In genomic region chr16:92767423-92767822, GRCm38 (mm10) we compare ENCODE assay signal across 28 mouse cellular contexts. TPM values are rescaled to one million over a fixed set of nuclear protein-coding genes. Genes with fewer than 3 reads are reported as not detected.
A peak's percentile ranks its signal among the peaks of the same experiment; 100 is the strongest.
DNase-seq lines count a peak whose midpoint lies in the region; ATAC-seq and TF ChIP-seq lines count a peak whose summit lies in the region.
"Had no signal": no experiment of that assay in that cellular context is flagged by ENCODE, and none has a peak within 500 bp of the region (broad histone marks: within the 10 kb centered on the region; RNA-seq: fewer than 3 reads in every experiment).

No protein-coding gene starts in this region.

- peak; percentile 60 for ATAC-seq in inflammation-experienced regulatory T-cells, adult 6 months
- ATAC-seq: forebrain, embryonic 15.5 days; intestine, embryonic 15.5 days; lung, postnatal 0 days had no signal

- H3K36me3 ChIP-seq in CH12.LX (replicated peaks in 1 of 2; ENCODE audit: control insufficient read depth in 1 of 2, insufficient read depth in 1 of 2, low read length in 1 of 2): peaks cover 0 to 51% of the 10 kb centered on the region in 2 experiments
- H3K36me3 ChIP-seq: forebrain, embryonic 10.5 days; forebrain, embryonic 15.5 days; hindbrain, embryonic 10.5 days; hindbrain, embryonic 15.5 days; intestine, embryonic 15.5 days; limb, embryonic 10.5 days; limb, embryonic 15.5 days; neural tube, embryonic 15.5 days had no signal

- dilution Hi-C loops in CH12.LX (cut with MboI; ENCODE audit: extremely low pct_ligation_motif_present, extremely low pct_unique_long_range_greater_than_20kb, low sequenced_read_pairs): no loop called here

- TF ChIP-seq EP300 in CH12.LX (IDR thresholded peaks at IDR 0.05; ENCODE audit: low read length): peak; percentile 99

- no peak for TF ChIP-seq CTCF in CH12.LX (conservative IDR thresholded peaks at IDR 0.05 in 1 of 2, IDR thresholded peaks at IDR 0.05 in 1 of 2; ENCODE audit: low read depth in 2 of 2, low read length in 2 of 2)

- H3K4me1 ChIP-seq in CH12.LX (ENCODE audit: control insufficient read depth in 1 of 2, insufficient read depth in 2 of 2): peaks cover 8 to 24% of the 10 kb centered on the region in 2 experiments
- H3K4me1 ChIP-seq: hindbrain, embryonic 10.5 days; hindbrain, embryonic 15.5 days; intestine, embryonic 15.5 days; limb, embryonic 10.5 days had no signal

- TF ChIP-seq POLR2A in CH12.LX (IDR thresholded peaks at IDR 0.05; ENCODE audit: low read depth, low read length): no peak

- H3K79me2 ChIP-seq in CH12.LX (replicated peaks; ENCODE audit: control insufficient read depth, extremely low read depth, insufficient read depth, poor library complexity, severe bottlenecking): no peaks in the 10 kb centered on the region

- H3K9me3 ChIP-seq in CH12.LX (replicated peaks; ENCODE audit: low read length): peaks cover 14% of the 10 kb centered on the region
- H3K9me3 ChIP-seq: forebrain, embryonic 10.5 days; forebrain, embryonic 15.5 days; hindbrain, embryonic 10.5 days; hindbrain, embryonic 15.5 days; intestine, embryonic 15.5 days; limb, embryonic 10.5 days; limb, embryonic 15.5 days; liver, embryonic 13.5 days; neural tube, embryonic 15.5 days had no signal

- no peak overlapping the region for H3K4me3 ChIP-seq in CH12.LX (replicated peaks in 1 of 3; ENCODE audit: low read depth in 2 of 3, low read length in 2 of 3, poor library complexity in 1 of 3)
- H3K4me3 ChIP-seq: forebrain, embryonic 10.5 days; forebrain, embryonic 15.5 days; hindbrain, embryonic 10.5 days; hindbrain, embryonic 15.5 days; intestine, embryonic 15.5 days; limb, embryonic 10.5 days; limb, embryonic 15.5 days; liver, embryonic 13.5 days; neural tube, embryonic 15.5 days had no signal

- H3K9ac ChIP-seq in CH12.LX (ENCODE audit: insufficient read depth, low read depth): no peak overlapping the region
- H3K9ac ChIP-seq: forebrain, embryonic 15.5 days; hindbrain, embryonic 15.5 days; intestine, embryonic 15.5 days; limb, embryonic 15.5 days; liver, embryonic 13.5 days; neural tube, embryonic 15.5 days had no signal

- DNase-seq in CH12.LX (ENCODE audit: extremely low read depth): peak; percentile 81
- DNase-seq in thymus, postnatal 14 days: peak; percentile 66
- no peak for DNase-seq in lung, postnatal 25 days (ENCODE audit: low spot score)
- no peak for DNase-seq in lung, postnatal 4 days
- DNase-seq in right cerebral cortex, postnatal 36 days (ENCODE audit: low spot score in 2 of 2): no peak
- DNase-seq: adrenal gland, adult 2 months; adrenal gland, postnatal 36 days; B cell, adult 2 months; cerebellum, adult 18-20 months; cerebellum, postnatal 10 days; heart, postnatal 14 days; kidney, adult 2 months; kidney, postnatal 36 days; liver, embryonic 13.5 days; lung, adult 18-20 months; midbrain, embryonic 14.5 days; retina, postnatal 1 day; right cerebral cortex, postnatal 25 days had no signal

- H3K27ac ChIP-seq in CH12.LX (ENCODE audit: insufficient read depth, low read depth): no peak overlapping the region
- H3K27ac ChIP-seq: forebrain, embryonic 10.5 days; forebrain, embryonic 15.5 days; hindbrain, embryonic 10.5 days; hindbrain, embryonic 15.5 days; intestine, embryonic 15.5 days; limb, embryonic 10.5 days; limb, embryonic 15.5 days; liver, embryonic 13.5 days; neural tube, embryonic 15.5 days had no signal

- no peaks in the 10 kb centered on the region for H3K27me3 ChIP-seq in CH12.LX (replicated peaks)
- H3K27me3 ChIP-seq: forebrain, embryonic 15.5 days; hindbrain, embryonic 15.5 days; intestine, embryonic 15.5 days; limb, embryonic 15.5 days; liver, embryonic 13.5 days; neural tube, embryonic 15.5 days had no signal

- in situ Hi-C loops in CH12.LX (cut with MboI; ENCODE audit: low pct_ligation_motif_present, low pct_unique_long_range_greater_than_20kb, low sequenced_read_pairs): no loop called here

- peak; percentile 18 for TF ChIP-seq RAD21 in CH12.LX (IDR thresholded peaks at IDR 0.05; ENCODE audit: low read depth, low read length)

- peak overlapping the region; percentile 10; the same call in 1 of the 2 replicates for H3K4me2 ChIP-seq in CH12.LX (ENCODE audit: insufficient read depth, low read depth, poor library complexity, severe bottlenecking)
- H3K4me2 ChIP-seq: forebrain, embryonic 15.5 days; hindbrain, embryonic 15.5 days; intestine, embryonic 15.5 days; limb, embryonic 15.5 days; liver, embryonic 13.5 days; neural tube, embryonic 15.5 days had no signal

TF ChIP-seq in CH12.LX, 34 proteins besides CTCF, POLR2A, EP300 and RAD21:
- no peak; the same call in 1 of the 2 replicates for TF ChIP-seq SMC3 (IDR thresholded peaks at IDR 0.05; ENCODE audit: low read depth, low read length)
- TF ChIP-seq HCFC1 (IDR thresholded peaks at IDR 0.05; ENCODE audit: low read depth, low read length): 0 out of 2 replicates have a peak, but pooled peaks have one; percentile 38
- no peak for TF ChIP-seq USF2 (conservative IDR thresholded peaks at IDR 0.05; ENCODE audit: low read depth, low read length)
- TF ChIP-seq KAT2A (IDR thresholded peaks at IDR 0.05; ENCODE audit: insufficient replicate concordance, low read length): 0 out of 2 replicates have a peak, but pooled peaks have one; percentile 27
- TF ChIP-seq JUND (conservative IDR thresholded peaks at IDR 0.05; ENCODE audit: low read depth, low read length): peak; percentile 83
- TF ChIP-seq IRF4 (IDR thresholded peaks at IDR 0.05; ENCODE audit: low read depth, low read length): peak; percentile 99
- TF ChIP-seq ZC3H11A (IDR thresholded peaks at IDR 0.05; ENCODE audit: low read depth, low read length): no peak
- 0 out of 2 replicates have a peak, but pooled peaks have one; percentile 30 for TF ChIP-seq ZMIZ1 (IDR thresholded peaks at IDR 0.05; ENCODE audit: low read depth, low read length)
- TF ChIP-seq MAFK (IDR thresholded peaks at IDR 0.05; ENCODE audit: insufficient replicate concordance, low read length): peak; percentile 97
- TF ChIP-seq ZNF384 (IDR thresholded peaks at IDR 0.05; ENCODE audit: low read depth, low read length): peak; percentile 99
- peak; percentile 4; the same call in 1 of the 2 replicates for TF ChIP-seq ZKSCAN1 (IDR thresholded peaks at IDR 0.05; ENCODE audit: borderline replicate concordance, low read depth, low read length)
- peak; percentile 83 for TF ChIP-seq MAX (IDR thresholded peaks at IDR 0.05; ENCODE audit: low read length)
- TF ChIP-seq TCF12 (IDR thresholded peaks at IDR 0.05; ENCODE audit: low read depth, low read length): peak; percentile 96
- TF ChIP-seq MXI1 (IDR thresholded peaks at IDR 0.05; ENCODE audit: low read depth, low read length): peak; percentile 42; the same call in 1 of the 2 replicates
- TF ChIP-seq NRF1 (IDR thresholded peaks at IDR 0.05; ENCODE audit: low read depth, low read length): no peak
- TF ChIP-seq ETS1 (conservative IDR thresholded peaks at IDR 0.05; ENCODE audit: low read depth, low read length): peak; percentile 91
- TF ChIP-seq UBTF (IDR thresholded peaks at IDR 0.05; ENCODE audit: low read depth, low read length): peak; percentile 82; the same call in 1 of the 2 replicates
- TF ChIP-seq NELFE (IDR thresholded peaks at IDR 0.05; ENCODE audit: low read depth, low read length): no peak
- peak; percentile 36; the same call in 1 of the 2 replicates for TF ChIP-seq ELF1 (IDR thresholded peaks at IDR 0.05; ENCODE audit: low read depth, low read length)
- no peak for TF ChIP-seq USF1 (IDR thresholded peaks at IDR 0.05; ENCODE audit: low read depth, low read length)
- TF ChIP-seq MEF2A (IDR thresholded peaks at IDR 0.05; ENCODE audit: borderline replicate concordance, low read depth, low read length): peak; percentile 94
- TF ChIP-seq MYC (IDR thresholded peaks at IDR 0.05; ENCODE audit: low read depth, low read length): peak; percentile 76; the same call in 1 of the 2 replicates
- 0 out of 2 replicates have a peak, but pooled peaks have one; percentile 33 for TF ChIP-seq TBP (conservative IDR thresholded peaks at IDR 0.05; ENCODE audit: low read depth, low read length)
- peak; percentile 90; the same call in 1 of the 2 replicates for TF ChIP-seq CHD1 (IDR thresholded peaks at IDR 0.05; ENCODE audit: low read depth, low read length)
- peak; percentile 92 for TF ChIP-seq BHLHE40 (IDR thresholded peaks at IDR 0.05; ENCODE audit: low read depth, low read length)
- TF ChIP-seq POLR2AphosphoS2 (IDR thresholded peaks at IDR 0.05; ENCODE audit: low read depth, low read length): no peak
- 0 out of 2 replicates have a peak, but pooled peaks have one; percentile 67 for TF ChIP-seq E2F4 (IDR thresholded peaks at IDR 0.05; ENCODE audit: insufficient replicate concordance, low read depth, low read length)
- no peak for TF ChIP-seq PAX5 (IDR thresholded peaks at IDR 0.05; ENCODE audit: low read length)
- TF ChIP-seq CHD2 (IDR thresholded peaks at IDR 0.05; ENCODE audit: low read length): peak; percentile 90
- peak; percentile 98 for TF ChIP-seq RCOR1 (conservative IDR thresholded peaks at IDR 0.05; ENCODE audit: low read depth, low read length)
- TF ChIP-seq MAZ (IDR thresholded peaks at IDR 0.05; ENCODE audit: low read depth, low read length): peak; percentile 93
- no peak for TF ChIP-seq GABPA (IDR thresholded peaks at IDR 0.05; ENCODE audit: insufficient replicate concordance, low read depth, low read length)
- peak; percentile 85 for TF ChIP-seq SIN3A (IDR thresholded peaks at IDR 0.05; ENCODE audit: low read length)
- peak; percentile 88 for TF ChIP-seq JUN (IDR thresholded peaks at IDR 0.05; ENCODE audit: insufficient read depth, low read depth, low read length)

RNA-seq across cellular contexts. Expression of gene Runx1, which starts 58.5 kb away (rescaled TPM):
- 4.7 and 5.9 TPM in 2 replicates for total RNA-seq in CH12.LX (2012; rRNA removed)
- total RNA-seq in CH12.LX (2014; rRNA removed): 3.1 and 3.2 TPM in 2 replicates
- 9.1 and 10.9 TPM in 2 replicates for polyA plus RNA-seq in CH12.LX (2012; ENCODE audit: insufficient read length, low read depth)
- 10 to 100 TPM; 28.0 to 47.0 (median 44.5) TPM for polyA plus RNA-seq in inflammation-experienced regulatory T-cells, adult 6 months (2017; shearing (Covaris generic))

Comparison
In these comparisons a context has a peak if more than half of its experiments do, and no peak if none do; other contexts are left out.
1. DNase-seq: peak in CH12.LX (single experiment) and thymus, postnatal 14 days (single experiment); none in lung, postnatal 25 days (single experiment), lung, postnatal 4 days (0 of 2) and right cerebral cortex, postnatal 36 days (0 of 2).